Mouse (Mus musculus) neural tube, embryonic 14.5 days (tissue): ENCODE measurements around the gene Bmp10. TPM values are rescaled to one million over a fixed set of nuclear protein-coding genes. Genes with fewer than 3 reads are reported as not detected.

Experiments
- polyA plus RNA-seq: library from polyadenylated mRNA; unstranded; fragments of >200 nt; fragmentation: Nextera tagmentation; extraction: Ambion mirVana; gene quantifications from 2 replicates; pipeline ENCODE4 v1.2.1, GENCODE M21; 2014

The Bmp10 gene
- polyA plus RNA-seq, 1 experiment from 2014 or later, result not detected

Other genes starting within 250 kb of the Bmp10 start
- gene Antxr1, start 93.2 kb upstream of the Bmp10 start, polyA plus RNA-seq, result 6.3 and 6.5 TPM in 2 replicates
- gene Gkn1, start 78.1 kb upstream of the Bmp10 start, polyA plus RNA-seq, result not detected in 2 replicates
- gene Gkn2, start 55.6 kb upstream of the Bmp10 start, polyA plus RNA-seq, result not detected in 2 replicates
- 0.42 TPM in 1 of 2 replicates, not detected in the other for gene Gkn3, start 40.1 kb upstream of the Bmp10 start, polyA plus RNA-seq
- 2.3 and 5.2 TPM in 2 replicates for gene Arhgap25, start 104.3 kb downstream of the Bmp10 start, polyA plus RNA-seq
- 3.2 and 4.7 TPM in 2 replicates for gene Prokr1, start 161.7 kb downstream of the Bmp10 start, polyA plus RNA-seq
- gene Aplf, start 243.2 kb downstream of the Bmp10 start, polyA plus RNA-seq, result 9.7 and 10.2 TPM in 2 replicates